Mouse (Mus musculus): ENCODE measurements around the gene Rasa4. TPM values are rescaled to one million over a fixed set of nuclear protein-coding genes. Genes with fewer than 3 reads are reported as not detected.
"Not testable (repeated sequence)": the region's sequence is repeated elsewhere in the genome, so short reads cannot be mapped to it uniquely, and the experiment has no call there.

The Rasa4 gene
- total and polyA plus RNA-seq, 3 experiments: 10.5 to 29.5 (median 14.7) TPM

GRCm38 (mm10) chr5:136066404-136067148 is 17.1 kb upstream of the Rasa4 start:
- DNase-seq: not testable (repeated sequence)

GRCm38 (mm10) chr5:136069411-136069810 is 14.3 kb upstream of the Rasa4 start:
- DNase-seq: no peak

GRCm38 (mm10) chr5:136073051-136073450 is 10.7 kb upstream of the Rasa4 start:
- no peak for DNase-seq

- no peak for DNase-seq
Observed at GRCm38 (mm10) chr5:136073526-136073925, 10.2 kb upstream of the Rasa4 start.

- no peak for DNase-seq
Observed at GRCm38 (mm10) chr5:136075076-136075475, 8.6 kb upstream of the Rasa4 start.

- no peak for DNase-seq
Observed at GRCm38 (mm10) chr5:136076284-136076683, 7.4 kb upstream of the Rasa4 start.

GRCm38 (mm10) chr5:136077001-136077550 is 6.6 kb upstream of the Rasa4 start:
- peak; percentile 11 for DNase-seq

- DNase-seq: no peak
Observed at GRCm38 (mm10) chr5:136078136-136078535, 5.6 kb upstream of the Rasa4 start.

GRCm38 (mm10) chr5:136082345-136082744 is 1.4 kb upstream of the Rasa4 start:
- DNase-seq: no peak

- peak; percentile 55 for DNase-seq
Observed at GRCm38 (mm10) chr5:136084144-136084881, 597 bp downstream of the Rasa4 start.

GRCm38 (mm10) chr5:136084891-136085651 is 1.4 kb downstream of the Rasa4 start:
- peak; percentile 80 for DNase-seq

GRCm38 (mm10) chr5:136086290-136086689 is 2.6 kb downstream of the Rasa4 start:
- no peak for DNase-seq

GRCm38 (mm10) chr5:136088821-136089575 is 5.3 kb downstream of the Rasa4 start:
- DNase-seq: no peak

GRCm38 (mm10) chr5:136091927-136092326 is 8.2 kb downstream of the Rasa4 start:
- DNase-seq: no peak

GRCm38 (mm10) chr5:136094249-136095010 is 10.7 kb downstream of the Rasa4 start:
- DNase-seq: no peak

- DNase-seq: no peak
Observed at GRCm38 (mm10) chr5:136095089-136095488, 11.4 kb downstream of the Rasa4 start.

GRCm38 (mm10) chr5:136098536-136098935 is 14.8 kb downstream of the Rasa4 start:
- no peak for DNase-seq

- peak; percentile 72 for DNase-seq
Observed at GRCm38 (mm10) chr5:136102099-136102820, 18.5 kb downstream of the Rasa4 start.

GRCm38 (mm10) chr5:136104511-136104910 is 20.8 kb downstream of the Rasa4 start:
- DNase-seq: no peak

GRCm38 (mm10) chr5:136108486-136108885 is 24.8 kb downstream of the Rasa4 start:
- no peak for DNase-seq

All from adrenal gland, adult 2 months (tissue).